Mouse (Mus musculus): ENCODE measurements around the gene Ccdc36.

GRCm38 (mm10) chr9:108461181-108461631, 32.9 kb upstream of the Ccdc36 start, which contains the start of gene Klhdc8b:
- TF ChIP-seq GATA1 (IDR thresholded peaks at IDR 0.05; ENCODE audit: borderline replicate concordance, low read length) (no peak), FLI1 (IDR thresholded peaks at IDR 0.05; ENCODE audit: low read length) (no peak)
